Mouse (Mus musculus): Measurements from ENCODE around the gene Krt2. TPM values are rescaled to one million over a fixed set of nuclear protein-coding genes. Genes with fewer than 3 reads are reported as not detected.

Krt2 gene
- polyA plus RNA-seq, 1 experiment from 2014 or later = not detected

DNA sequence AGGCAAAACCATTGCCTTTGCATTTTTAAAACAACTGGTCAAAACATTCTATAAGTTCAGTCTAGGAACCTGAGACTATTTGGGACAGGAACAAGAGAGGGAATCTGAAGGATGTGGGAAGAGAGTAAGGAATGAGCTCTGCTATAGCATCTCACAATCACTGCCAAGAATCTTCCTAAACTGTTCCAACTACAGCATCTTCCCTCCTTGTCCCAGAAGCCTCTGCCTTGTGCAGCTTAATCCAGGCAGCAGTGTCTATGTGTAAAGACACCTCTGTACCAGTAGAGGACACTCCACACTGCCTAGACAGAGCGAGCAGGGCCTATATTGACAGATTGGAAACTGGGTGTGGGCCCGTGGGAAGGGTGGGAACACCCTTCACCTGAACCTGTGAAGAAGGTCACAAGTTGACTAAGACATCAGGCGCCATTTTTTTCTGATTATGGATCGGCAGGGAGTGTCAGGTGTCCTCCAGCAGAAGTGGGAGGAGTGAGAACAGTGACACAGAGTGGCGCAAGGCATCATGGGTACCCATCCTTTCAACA lies 16.9 kb upstream of the Krt2 start:
- Histone ChIP-seq H3K36me3 (no peaks in the 10 kb centered on the region), H3K27me3 (no peaks in the 10 kb centered on the region), H3K4me2 (no peak overlapping the region), H3K9me3 (no peaks in the 10 kb centered on the region), H3K27ac (replicated peaks) (no peak overlapping the region), H3K4me3 (no peak overlapping the region), H3K9ac (no peak overlapping the region), H3K4me1 (replicated peaks) (no peaks in the 10 kb centered on the region)
- 67% methylated on average over 5 of the region's 5 CpGs for WGBS
- no peak for ATAC-seq (ENCODE audit: low read depth)

DNA sequence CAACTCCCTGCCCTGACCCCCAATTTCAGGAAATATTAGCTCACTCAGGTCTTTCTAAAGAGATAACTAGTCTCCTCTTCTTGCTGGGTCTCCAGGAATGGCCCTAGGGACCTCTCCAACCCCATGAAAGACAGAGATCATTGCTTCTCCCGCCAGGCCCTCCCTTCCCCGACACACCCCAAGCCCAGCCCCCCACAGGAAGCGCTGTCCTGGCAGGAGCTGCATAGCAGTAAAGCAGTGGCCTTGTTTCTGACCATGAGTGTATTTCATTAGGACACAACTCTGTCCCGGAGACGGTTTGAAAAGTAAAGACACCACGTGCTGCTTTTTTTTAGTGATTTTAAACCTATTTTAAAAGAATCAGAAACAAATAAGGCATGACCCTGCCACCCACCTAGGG lies 15.2 kb upstream of the Krt2 start:
- Histone ChIP-seq H3K27ac (replicated peaks) (no peak overlapping the region), H3K27me3 (no peaks in the 10 kb centered on the region), H3K36me3 (no peaks in the 10 kb centered on the region), H3K9ac (no peak overlapping the region), H3K9me3 (no peaks in the 10 kb centered on the region), H3K4me2 (no peak overlapping the region), H3K4me1 (replicated peaks) (no peaks in the 10 kb centered on the region), H3K4me3 (no peak overlapping the region)
- WGBS = 46% methylated on average over 6 of the region's 6 CpGs
- no peak for ATAC-seq (ENCODE audit: low read depth)

DNA sequence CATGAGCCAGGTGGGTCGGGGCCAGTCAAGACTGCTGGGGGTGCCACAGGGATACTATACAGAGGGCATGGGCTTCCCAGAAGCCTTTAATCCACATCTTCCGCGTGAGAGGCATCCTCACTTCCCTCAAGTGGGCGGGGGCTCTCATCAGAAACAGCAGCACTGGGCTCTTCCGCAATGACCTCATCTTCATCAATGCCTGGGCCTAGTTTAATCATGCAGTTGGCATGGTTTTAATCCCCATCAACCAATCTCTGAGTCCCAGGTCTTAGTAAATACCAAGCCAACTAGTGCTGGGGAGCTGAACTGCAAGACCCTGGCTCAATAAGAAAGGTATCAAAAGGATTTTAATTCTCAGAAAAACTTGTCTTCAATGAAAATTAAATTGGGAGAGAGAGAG lies 11.5 kb upstream of the Krt2 start:
- H3K9me3 ChIP-seq = no peaks in the 10 kb centered on the region
- no peak for ATAC-seq (ENCODE audit: low read depth)
- no peaks in the 10 kb centered on the region for H3K36me3 ChIP-seq
- H3K4me3 ChIP-seq = no peak overlapping the region
- 77% methylated on average over 5 of the region's 5 CpGs for WGBS
- H3K4me2 ChIP-seq = no peak overlapping the region
- H3K27me3 ChIP-seq = no peaks in the 10 kb centered on the region
- no peak overlapping the region for H3K9ac ChIP-seq
- no peaks in the 10 kb centered on the region for H3K4me1 ChIP-seq (replicated peaks)
- no peak overlapping the region for H3K27ac ChIP-seq (replicated peaks)

DNA sequence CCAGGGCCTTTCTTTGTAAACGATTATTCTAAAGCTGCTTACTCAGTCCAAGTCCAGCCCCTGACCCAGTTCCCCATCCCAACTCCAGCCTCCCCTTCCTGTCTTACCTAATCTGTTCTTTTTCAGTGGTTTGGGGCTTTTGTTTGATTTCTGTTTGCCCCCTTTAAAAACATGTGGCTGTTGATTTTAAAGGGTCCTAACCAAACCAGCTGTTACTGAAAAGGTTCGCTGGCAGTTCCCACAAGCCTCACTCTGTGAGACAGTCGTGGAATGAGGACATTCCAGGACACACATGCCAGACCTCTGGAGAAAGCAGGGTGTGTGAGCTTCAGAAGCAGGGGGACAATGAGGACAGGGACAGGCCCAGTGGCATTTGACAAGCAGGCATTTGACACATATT lies 3.8 kb upstream of the Krt2 start:
- Histone ChIP-seq H3K9me3 (no peaks in the 10 kb centered on the region), H3K4me2 (no peak overlapping the region), H3K27ac (replicated peaks) (no peak overlapping the region), H3K4me3 (no peak overlapping the region), H3K27me3 (no peaks in the 10 kb centered on the region), H3K4me1 (replicated peaks) (no peaks in the 10 kb centered on the region), H3K9ac (no peak overlapping the region), H3K36me3 (no peaks in the 10 kb centered on the region)
- WGBS = 41% methylated on average over 3 of the region's 3 CpGs
- no peak for ATAC-seq (ENCODE audit: low read depth)

DNA sequence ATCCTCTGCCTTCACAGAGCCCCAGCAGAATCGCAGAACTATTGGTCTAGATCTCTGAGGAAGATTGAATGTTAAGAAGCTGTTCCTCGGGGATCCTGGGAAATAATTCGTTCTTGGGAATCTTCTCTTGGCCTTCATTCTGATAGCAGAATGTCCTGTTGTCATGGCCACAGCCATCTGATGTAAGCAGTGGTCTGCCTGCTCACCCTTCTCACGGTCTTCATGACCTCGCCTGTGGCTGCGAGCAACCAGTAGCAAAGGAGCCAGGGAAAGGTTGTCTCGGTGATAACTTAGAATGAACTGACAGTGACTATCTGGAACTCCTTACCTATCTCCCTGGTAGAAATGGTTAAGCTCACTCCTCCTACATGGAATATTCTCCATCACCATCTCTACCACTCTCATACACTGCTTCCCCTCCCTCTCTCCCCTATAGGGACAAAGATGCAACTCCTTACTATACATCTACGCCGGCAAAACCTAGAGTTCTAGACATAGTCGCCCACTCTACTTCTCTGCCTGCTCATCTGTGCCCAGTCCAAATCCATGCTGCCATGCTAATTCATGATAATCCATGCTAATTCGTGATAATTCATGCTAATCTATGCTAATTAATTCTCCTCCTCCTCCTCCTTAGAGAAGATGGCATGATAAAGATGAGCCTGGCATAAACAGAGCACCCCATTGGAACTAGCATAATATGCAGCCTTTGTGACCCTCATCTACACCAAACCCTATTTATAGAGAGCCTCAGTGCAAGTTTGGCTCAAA lies 14.7 kb downstream of the Krt2 start:
- Histone ChIP-seq H3K36me3 (no peaks in the 10 kb centered on the region), H3K4me2 (no peak overlapping the region), H3K27ac (replicated peaks) (peak overlapping the region; percentile 56; the same call in 1 of the 2 replicates), H3K27me3 (no peaks in the 10 kb centered on the region), H3K9me3 (no peaks in the 10 kb centered on the region), H3K4me1 (replicated peaks) (peaks cover 26% of the 10 kb centered on the region), H3K4me3 (no peak overlapping the region), H3K9ac (no peak overlapping the region)
- ATAC-seq (ENCODE audit: low read depth) = 0 out of 2 replicates have a peak, but pooled peaks have one; percentile 40
- WGBS = 68% methylated on average over 11 of the region's 11 CpGs

DNA sequence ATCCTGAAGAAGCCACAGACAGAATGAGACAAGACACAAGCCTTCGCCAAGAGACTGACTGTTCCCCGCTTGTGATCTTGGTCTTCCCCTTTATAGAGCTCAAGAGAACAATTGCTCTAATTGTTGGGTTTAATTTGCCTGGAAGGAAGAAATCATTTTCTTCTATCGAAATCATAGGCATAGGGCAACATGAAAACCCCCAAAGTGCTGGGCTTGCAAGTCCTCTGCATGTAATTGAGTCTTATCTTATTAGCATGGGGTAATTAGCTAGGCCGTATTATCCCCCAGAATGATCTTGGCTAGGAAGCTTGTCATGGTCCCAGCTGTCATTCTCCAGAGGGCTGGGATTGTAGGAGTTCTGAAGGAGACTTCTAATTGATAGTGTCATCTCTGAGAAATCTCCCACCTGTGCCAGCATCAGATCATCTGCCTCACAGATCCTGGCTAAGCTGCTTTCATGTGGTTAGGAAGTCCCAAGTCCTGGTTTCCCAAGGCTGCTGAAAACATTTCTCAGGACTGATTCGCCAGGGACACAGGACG lies 15.6 kb downstream of the Krt2 start, which contains the start of gene Krt73:
Krt73 (minus strand) TSS at position 51 of the 540 bp plus-strand sequence.
- Histone ChIP-seq H3K4me1 (replicated peaks) (peaks cover 26% of the 10 kb centered on the region), H3K9me3 (no peaks in the 10 kb centered on the region), H3K36me3 (no peaks in the 10 kb centered on the region), H3K27me3 (no peaks in the 10 kb centered on the region), H3K4me3 (no peak within 1 kb of the TSS), H3K4me2 (no peak within 1 kb of the TSS), H3K27ac (replicated peaks) (peak within 1 kb of the TSS; percentile 56), H3K9ac (no peak within 1 kb of the TSS)
- 53% methylated on average over 6 of the region's 6 CpGs for WGBS
- no peak for ATAC-seq (ENCODE audit: low read depth)

DNA sequence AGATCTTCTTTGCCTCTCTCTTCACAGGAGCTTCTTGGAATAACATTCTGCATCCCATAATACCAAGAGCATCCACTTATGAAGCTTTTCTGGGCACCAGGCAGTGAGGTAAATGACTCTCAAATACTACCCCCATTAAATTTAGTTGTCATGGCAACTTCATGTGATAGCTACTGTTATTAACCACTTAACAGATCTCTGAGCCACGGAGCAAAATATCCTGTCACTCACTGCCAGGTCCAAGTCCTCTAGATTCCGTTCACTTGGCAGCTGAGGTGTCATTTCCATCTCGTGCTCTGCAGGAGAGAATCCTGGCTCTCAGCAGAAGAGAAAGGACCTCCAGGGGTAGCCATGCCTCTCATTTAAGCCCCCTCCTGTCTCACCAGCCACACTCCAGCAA lies 27.1 kb downstream of the Krt2 start:
- no peaks in the 10 kb centered on the region; the same call in 1 of the 2 replicates for H3K27me3 ChIP-seq
- H3K4me2 ChIP-seq = no peak overlapping the region
- 0 out of 2 replicates have a peak overlapping the region, but pooled peaks have one; percentile 9 for H3K27ac ChIP-seq (replicated peaks)
- H3K9me3 ChIP-seq = no peaks in the 10 kb centered on the region
- H3K4me1 ChIP-seq (replicated peaks) = peaks cover 16% of the 10 kb centered on the region
- H3K4me3 ChIP-seq = no peak overlapping the region
- ATAC-seq (ENCODE audit: low read depth) = no peak
- no peaks in the 10 kb centered on the region for H3K36me3 ChIP-seq
- WGBS = 16% methylated on average over 3 of the region's 3 CpGs
- no peak overlapping the region for H3K9ac ChIP-seq

DNA sequence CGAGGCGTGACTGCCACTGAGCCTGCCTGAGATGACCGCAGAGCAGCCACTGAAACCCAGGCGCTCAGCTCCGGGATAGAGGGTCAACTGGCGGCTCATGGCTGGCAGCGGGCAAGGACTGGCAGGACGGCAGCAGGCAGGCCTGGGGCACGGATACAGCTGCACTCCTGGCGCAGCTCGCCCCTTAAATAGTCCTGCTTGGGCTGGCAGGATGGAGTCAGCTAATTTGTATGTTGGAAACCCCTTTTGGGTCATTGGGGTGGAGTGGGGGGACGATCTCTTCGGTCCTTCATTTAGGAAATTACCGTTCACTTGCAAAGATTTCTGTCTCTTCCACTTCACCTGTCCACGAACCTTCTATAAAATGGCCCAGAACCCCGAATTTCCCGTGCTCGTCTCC lies 31.6 kb downstream of the Krt2 start, which contains the start of gene Krt72:
Krt72 (minus strand) TSS at position 101 of the 400 bp plus-strand sequence.
- Histone ChIP-seq H3K4me2 (no peak within 1 kb of the TSS), H3K4me1 (replicated peaks) (peaks cover 16% of the 10 kb centered on the region), H3K9ac (no peak within 1 kb of the TSS), H3K4me3 (no peak within 1 kb of the TSS), H3K36me3 (no peaks in the 10 kb centered on the region), H3K9me3 (no peaks in the 10 kb centered on the region), H3K27ac (replicated peaks) (no peak within 1 kb of the TSS), H3K27me3 (no peaks in the 10 kb centered on the region; the same call in 1 of the 2 replicates)
- 90% methylated on average over 18 of the region's 18 CpGs for WGBS
- ATAC-seq (ENCODE audit: low read depth) = no peak

DNA sequence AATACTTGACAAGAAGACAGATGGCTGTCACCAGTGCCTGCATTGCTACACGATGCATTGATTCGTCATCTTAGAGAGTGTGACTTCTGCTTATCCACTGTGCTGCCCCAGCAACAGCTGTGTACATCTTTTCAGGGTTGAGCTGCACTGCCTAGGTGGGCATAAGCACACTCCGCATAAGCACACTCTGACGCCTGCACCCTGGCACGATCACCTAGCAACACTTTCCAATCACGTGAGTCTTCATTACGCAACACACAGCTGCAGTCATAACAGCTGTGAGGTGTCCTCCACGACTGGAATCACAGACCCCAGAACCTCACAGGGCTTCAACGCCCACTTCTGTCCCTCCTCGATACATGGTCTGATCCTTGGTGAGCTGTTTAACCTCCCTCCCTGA lies 44.5 kb downstream of the Krt2 start:
- Histone ChIP-seq H3K36me3 (no peaks in the 10 kb centered on the region), H3K9ac (no peak overlapping the region), H3K27me3 (no peaks in the 10 kb centered on the region), H3K27ac (replicated peaks) (no peak overlapping the region), H3K4me2 (no peak overlapping the region), H3K4me1 (replicated peaks) (no peaks in the 10 kb centered on the region), H3K9me3 (no peaks in the 10 kb centered on the region), H3K4me3 (no peak overlapping the region)
- 84% methylated on average over 10 of the region's 10 CpGs for WGBS
- no peak for ATAC-seq (ENCODE audit: low read depth)

DNA sequence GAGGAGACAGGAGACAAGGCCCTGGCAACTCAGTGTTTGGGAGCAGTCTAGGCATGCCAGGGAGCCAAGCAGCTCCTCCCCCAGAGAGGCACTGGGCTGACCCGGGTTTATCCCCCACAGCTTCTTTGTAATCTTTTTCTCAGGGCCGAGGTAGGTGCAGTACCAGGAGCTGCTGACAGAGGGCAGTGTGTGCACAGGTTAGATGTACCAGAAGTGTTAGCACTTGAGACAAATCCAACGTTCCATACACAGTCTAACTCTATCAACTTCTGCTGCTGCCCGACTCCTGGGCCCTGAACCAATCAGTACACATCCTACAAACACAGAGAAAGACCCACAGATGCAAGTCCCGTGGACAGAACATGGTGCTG lies 45.3 kb downstream of the Krt2 start:
- Histone ChIP-seq H3K9me3 (no peaks in the 10 kb centered on the region), H3K36me3 (no peaks in the 10 kb centered on the region), H3K4me1 (replicated peaks) (no peaks in the 10 kb centered on the region), H3K27me3 (no peaks in the 10 kb centered on the region), H3K4me3 (no peak overlapping the region), H3K27ac (replicated peaks) (no peak overlapping the region), H3K4me2 (no peak overlapping the region), H3K9ac (peak overlapping the region; percentile 35; the same call in 1 of the 2 replicates)
- WGBS = 7% methylated on average over 5 of the region's 5 CpGs
- ATAC-seq (ENCODE audit: low read depth) = peak; percentile 76

DNA sequence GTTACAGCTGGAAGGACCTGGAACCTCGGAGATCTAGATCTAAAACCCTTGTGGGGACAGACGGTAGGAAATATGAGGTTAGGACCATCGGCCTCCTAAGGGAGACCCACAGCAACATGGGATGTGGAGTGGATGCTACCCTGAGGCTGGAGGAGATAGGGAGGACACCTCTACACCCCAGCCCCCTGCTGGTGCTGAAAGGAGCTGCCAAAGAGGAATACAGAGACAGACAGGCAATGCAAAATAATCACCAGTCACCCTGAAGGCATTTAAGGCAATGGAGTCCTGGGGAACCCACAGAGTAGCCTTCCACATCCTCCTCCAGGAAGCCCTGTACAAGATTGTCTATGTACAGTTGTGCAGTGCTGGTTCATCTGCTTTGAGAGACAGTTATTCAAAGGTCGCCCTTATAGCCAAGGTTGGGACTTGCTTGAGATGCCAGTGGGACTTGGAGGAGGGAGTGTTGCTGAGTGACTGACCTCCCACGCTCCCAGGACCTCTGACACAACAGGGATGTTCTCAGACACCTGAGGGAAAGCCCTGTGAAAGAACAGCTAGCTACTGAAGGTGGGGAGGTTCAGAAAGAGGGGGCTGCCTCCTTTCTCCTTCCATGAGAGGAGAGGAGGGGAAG lies 45.8 kb downstream of the Krt2 start:
- H3K36me3 ChIP-seq = no peaks in the 10 kb centered on the region
- no peak overlapping the region for H3K4me3 ChIP-seq
- 79% methylated on average over 5 of the region's 5 CpGs for WGBS
- H3K27ac ChIP-seq (replicated peaks) = no peak overlapping the region
- H3K4me1 ChIP-seq (replicated peaks) = no peaks in the 10 kb centered on the region
- ATAC-seq (ENCODE audit: low read depth) = no peak
- H3K9ac ChIP-seq = peak overlapping the region; percentile 35; the same call in 1 of the 2 replicates
- no peaks in the 10 kb centered on the region for H3K27me3 ChIP-seq
- H3K4me2 ChIP-seq = no peak overlapping the region
- H3K9me3 ChIP-seq = no peaks in the 10 kb centered on the region

DNA sequence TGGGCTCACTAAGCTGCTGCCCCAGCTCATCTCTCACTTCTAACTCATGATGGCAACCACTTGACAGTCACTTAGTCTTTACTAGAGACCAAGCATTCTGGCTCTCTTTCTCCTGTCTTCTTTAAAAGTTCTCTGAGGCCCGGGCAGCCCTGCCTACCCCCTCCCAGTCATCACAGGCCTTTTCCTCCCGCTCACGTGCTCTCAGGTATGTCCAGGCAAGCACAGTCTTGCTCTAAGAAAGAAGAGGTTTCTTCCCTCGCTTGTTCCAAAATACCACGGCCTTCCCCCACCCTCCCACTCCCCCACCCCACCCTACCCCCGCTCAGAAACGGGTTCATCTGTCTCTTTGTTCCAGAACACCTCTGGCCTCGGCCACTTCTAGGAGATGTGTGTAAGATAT lies 47.7 kb downstream of the Krt2 start:
- H3K27ac ChIP-seq (replicated peaks) = no peak overlapping the region
- WGBS = 68% methylated on average over 8 of the region's 8 CpGs
- H3K9me3 ChIP-seq = no peaks in the 10 kb centered on the region

More for the DNA sequence above, 47.7 kb downstream of the Krt2 start:
- Histone ChIP-seq H3K4me2 (no peak overlapping the region), H3K4me3 (no peak overlapping the region), H3K9ac (no peak overlapping the region), H3K4me1 (replicated peaks) (no peaks in the 10 kb centered on the region), H3K27me3 (no peaks in the 10 kb centered on the region), H3K36me3 (no peaks in the 10 kb centered on the region)
- ATAC-seq (ENCODE audit: low read depth) = no peak
